33 mouse cellular contexts compared by ENCODE assay signal in genomic region chr17:56981049-56981448, GRCm38 (mm10). TPM values are rescaled to one million over a fixed set of nuclear protein-coding genes. Genes with fewer than 3 reads are reported as not detected.
DNase-seq lines count a peak whose midpoint lies in the region; ATAC-seq and TF ChIP-seq lines count a peak whose summit lies in the region.
"Had no signal": no experiment of that assay in that cellular context is flagged by ENCODE, and none has a peak within 500 bp of the region (broad histone marks: within the 10 kb centered on the region; RNA-seq: fewer than 3 reads in every experiment).

No protein-coding gene starts in this region.

- no peak overlapping the region for H3K9ac ChIP-seq in stomach, postnatal 0 days (ENCODE audit: low read length)
- H3K9ac ChIP-seq: embryonic facial prominence, embryonic 12.5 days; embryonic facial prominence, embryonic 15.5 days; forebrain, embryonic 13.5 days; forebrain, postnatal 0 days; hindbrain, embryonic 13.5 days had no signal

- H3K36me3 ChIP-seq in heart, embryonic 10.5 days = no peaks in the 10 kb centered on the region
- H3K36me3 ChIP-seq in stomach, postnatal 0 days (ENCODE audit: control insufficient read depth, insufficient read depth, low read length) = no peaks in the 10 kb centered on the region
- H3K36me3 ChIP-seq: embryonic facial prominence, embryonic 12.5 days; embryonic facial prominence, embryonic 15.5 days; hindbrain, embryonic 10.5 days; hindbrain, embryonic 13.5 days had no signal

- TF ChIP-seq EP300 in stomach, postnatal 0 days (optimal IDR thresholded peaks at IDR 0.05) = no peak

- no peak overlapping the region for H3K4me3 ChIP-seq in heart, embryonic 10.5 days
- 0 out of 2 replicates have a peak overlapping the region, but pooled peaks have one; percentile 1 for H3K4me3 ChIP-seq in stomach, postnatal 0 days (ENCODE audit: low read depth, low read length)
- H3K4me3 ChIP-seq: embryonic facial prominence, embryonic 12.5 days; embryonic facial prominence, embryonic 15.5 days; forebrain, embryonic 13.5 days; gastrocnemius, adult 2 months; hindbrain, embryonic 10.5 days; hindbrain, embryonic 13.5 days had no signal

- H3K9me3 ChIP-seq in heart, embryonic 10.5 days = no peaks in the 10 kb centered on the region
- H3K9me3 ChIP-seq in stomach, postnatal 0 days (ENCODE audit: control insufficient read depth, low read length) = no peaks in the 10 kb centered on the region
- H3K9me3 ChIP-seq: embryonic facial prominence, embryonic 12.5 days; embryonic facial prominence, embryonic 15.5 days; forebrain, embryonic 13.5 days; hindbrain, embryonic 10.5 days; hindbrain, embryonic 13.5 days had no signal

- TF ChIP-seq CTCF in stomach, postnatal 0 days (IDR thresholded peaks at IDR 0.05; ENCODE audit: low read depth) = no peak

- no peaks in the 10 kb centered on the region for H3K4me1 ChIP-seq in heart, embryonic 10.5 days
- no peaks in the 10 kb centered on the region for H3K4me1 ChIP-seq in stomach, postnatal 0 days (replicated peaks; ENCODE audit: control insufficient read depth, insufficient read depth)
- H3K4me1 ChIP-seq: embryonic facial prominence, embryonic 12.5 days; embryonic facial prominence, embryonic 15.5 days; forebrain, embryonic 13.5 days; hindbrain, embryonic 10.5 days; hindbrain, embryonic 13.5 days had no signal

- peak; percentile 69 for ATAC-seq in stomach, postnatal 0 days (ENCODE audit: low FRiP score, low TSS enrichment)
- ATAC-seq: activated CD4-positive, CD25-positive, alpha-beta regulatory T cell, adult 4 months; forebrain, embryonic 13.5 days; forebrain, postnatal 0 days; hindbrain, postnatal 0 days; inflammation-experienced regulatory T-cells, adult 6 months had no signal

- WGBS in heart, embryonic 10.5 days = 71% methylated on average over 7 of the region's 7 CpGs
- WGBS in large intestine, adult 2 months = 20% methylated on average over 7 of the region's 7 CpGs
- WGBS in stomach, postnatal 0 days = 50% methylated on average over 7 of the region's 7 CpGs

- H3K27ac ChIP-seq in heart, embryonic 10.5 days = no peak overlapping the region
- H3K27ac ChIP-seq in stomach, postnatal 0 days (replicated peaks) = no peak overlapping the region
- H3K27ac ChIP-seq: embryonic facial prominence, embryonic 12.5 days; forebrain, embryonic 13.5 days; gastrocnemius, adult 2 months; hindbrain, embryonic 10.5 days; hindbrain, embryonic 13.5 days; hindbrain, postnatal 0 days had no signal

- H3K27me3 ChIP-seq in heart, embryonic 10.5 days (ENCODE audit: insufficient read depth, poor library complexity, severe bottlenecking) = no peaks in the 10 kb centered on the region
- H3K27me3 ChIP-seq in stomach, postnatal 0 days (ENCODE audit: control insufficient read depth, insufficient read depth, low read length) = no peaks in the 10 kb centered on the region
- H3K27me3 ChIP-seq: embryonic facial prominence, embryonic 12.5 days; embryonic facial prominence, embryonic 15.5 days; forebrain, embryonic 13.5 days; hindbrain, embryonic 13.5 days had no signal

- DNase-seq in adrenal gland, postnatal 14 days = peak; percentile 1
- no peak for DNase-seq in adrenal gland, adult 8-10 months
- DNase-seq in heart, embryonic 10.5 days (ENCODE audit: low spot score) = peak; percentile 39
- DNase-seq in heart, postnatal 36 days = no peak
- DNase-seq in large intestine, adult 2 months (ENCODE audit: low read depth, low spot score) = peak; percentile 85
- DNase-seq in stomach, postnatal 0 days (ENCODE audit: low spot score) = peak; percentile 27
- DNase-seq in layer of hippocampus, postnatal 36 days = no peak
- no peak for DNase-seq in right cerebral cortex, adult 2 months (ENCODE audit: low spot score in 2 of 2)
- DNase-seq: adrenal gland, postnatal 10 days; cerebellum, adult 11 months; cerebellum, adult 2 months; cerebellum, adult 9-11 months; cerebellum, postnatal 25 days; forebrain, postnatal 0 days; gastrocnemius, adult 2 months; gastrocnemius, postnatal 14 days; heart, adult 18-20 months had no signal

- intact Hi-C loops in heart, postnatal 36 days (cut with DNase I) = no loop called here

- no peak overlapping the region for H3K4me2 ChIP-seq in stomach, postnatal 0 days (replicated peaks; ENCODE audit: low read depth)
- H3K4me2 ChIP-seq: embryonic facial prominence, embryonic 12.5 days; embryonic facial prominence, embryonic 15.5 days; forebrain, embryonic 13.5 days; heart, embryonic 11.5 days; hindbrain, embryonic 13.5 days had no signal

RNA-seq across cellular contexts. Expression of gene Acer1, which starts 0.9 kb away (rescaled TPM):
- total RNA-seq in adrenal gland, postnatal 14 days (2021) = not detected in 2 replicates
- under 1 TPM in 2 of 4 experiments, not detected in 2; 0.20 to 0.24 TPM for total RNA-seq in adrenal gland, adult 8-10 months (2022)
- polyA plus RNA-seq in heart, embryonic 10.5 days (2016; fragmentation: Nextera tagmentation; extraction: Ambion mirVana) = not detected in 2 replicates
- not detected for total RNA-seq in heart, postnatal 36 days (2021)
- 13.3 and 19.9 TPM in 2 replicates for polyA plus RNA-seq in large intestine, adult 2 months (2012; rRNA removed)
- 13.5 and 15.8 TPM in 2 replicates for polyA plus RNA-seq in stomach, postnatal 0 days (2015; fragmentation: Nextera tagmentation; extraction: Ambion mirVana)
- not detected for total RNA-seq in layer of hippocampus, postnatal 36 days (2021)
- total RNA-seq: adrenal gland, postnatal 10 days; common myeloid progenitor, adult 5-6 weeks; forebrain, postnatal 0 days; gastrocnemius, adult 2 months; gastrocnemius, postnatal 14 days; gastrocnemius, postnatal 4 days; heart, adult 18-20 months; heart, postnatal 25 days; hindbrain, postnatal 0 days had no signal
- polyA plus RNA-seq: activated CD4-positive, CD25-positive, alpha-beta regulatory T cell, adult 4 months; cerebellum, adult 2 months; embryonic facial prominence, embryonic 12.5 days; forebrain, embryonic 13.5 days; forebrain, postnatal 0 days; frontal cortex, adult 2 months; heart, embryonic 11.5 days; heart, postnatal 0 days; hindbrain, embryonic 10.5 days; hindbrain, embryonic 13.5 days; hindbrain, postnatal 0 days; inflammation-experienced regulatory T-cells, adult 6 months had no signal

RNA-seq across cellular contexts. Expression of gene Clpp, which starts 9.1 kb away (rescaled TPM):
- total RNA-seq in adrenal gland, postnatal 14 days (2021) = 106 and 107 TPM in 2 replicates
- total RNA-seq in adrenal gland, adult 8-10 months (2022) = 100 to 1,000 TPM; 112 to 127 (median 116) TPM
- 144 and 165 TPM in 2 replicates for polyA plus RNA-seq in heart, embryonic 10.5 days (2016; fragmentation: Nextera tagmentation; extraction: Ambion mirVana)
- 10 to 100 TPM; 79.5 to 80.4 TPM for total RNA-seq in heart, postnatal 36 days (2021)
- polyA plus RNA-seq in large intestine, adult 2 months (2012; rRNA removed) = 124 and 128 TPM in 2 replicates
- 87.0 and 88.6 TPM in 2 replicates for polyA plus RNA-seq in stomach, postnatal 0 days (2015; fragmentation: Nextera tagmentation; extraction: Ambion mirVana)
- total RNA-seq in layer of hippocampus, postnatal 36 days (2021) = 10 to 100 TPM; 67.4 to 70.4 TPM

RNA-seq across cellular contexts. Expression of gene Alkbh7, which starts 16.1 kb away (rescaled TPM):
- total RNA-seq in adrenal gland, postnatal 14 days (2021) = 65.6 and 67.0 TPM in 2 replicates
- 10 to 100 TPM; 69.8 to 87.3 (median 77.2) TPM for total RNA-seq in adrenal gland, adult 8-10 months (2022)
- 49.6 and 59.7 TPM in 2 replicates for polyA plus RNA-seq in heart, embryonic 10.5 days (2016; fragmentation: Nextera tagmentation; extraction: Ambion mirVana)
- 10 to 100 TPM; 67.5 to 69.9 TPM for total RNA-seq in heart, postnatal 36 days (2021)
- polyA plus RNA-seq in large intestine, adult 2 months (2012; rRNA removed) = 30.1 and 31.5 TPM in 2 replicates
- 28.7 and 32.5 TPM in 2 replicates for polyA plus RNA-seq in stomach, postnatal 0 days (2015; fragmentation: Nextera tagmentation; extraction: Ambion mirVana)
- total RNA-seq in layer of hippocampus, postnatal 36 days (2021) = 10 to 100 TPM; 20.1 to 26.4 TPM

RNA-seq across cellular contexts. Expression of gene Pspn, which starts 18.8 kb away (rescaled TPM):
- total RNA-seq in adrenal gland, postnatal 14 days (2021) = 1.1 TPM in 1 of 2 replicates, not detected in the other
- total RNA-seq in adrenal gland, adult 8-10 months (2022) = 1 to 10 TPM in 2 of 4 experiments, not detected in 2; 2.1 to 2.8 TPM
- 0.53 TPM in 1 of 2 replicates, not detected in the other for polyA plus RNA-seq in heart, embryonic 10.5 days (2016; fragmentation: Nextera tagmentation; extraction: Ambion mirVana)
- total RNA-seq in heart, postnatal 36 days (2021) = not detected
- not detected in 2 replicates for polyA plus RNA-seq in large intestine, adult 2 months (2012; rRNA removed)
- not detected in 2 replicates for polyA plus RNA-seq in stomach, postnatal 0 days (2015; fragmentation: Nextera tagmentation; extraction: Ambion mirVana)
- total RNA-seq in layer of hippocampus, postnatal 36 days (2021) = not detected
- total RNA-seq: common myeloid progenitor, adult 5-6 weeks; ES-E14; forebrain, postnatal 0 days; gastrocnemius, adult 2 months; gastrocnemius, postnatal 14 days; gastrocnemius, postnatal 4 days; heart, adult 18-20 months; heart, postnatal 25 days; hindbrain, postnatal 0 days had no signal
- polyA plus RNA-seq: activated CD4-positive, CD25-positive, alpha-beta regulatory T cell, adult 4 months; cerebellum, adult 2 months; embryonic facial prominence, embryonic 12.5 days; embryonic facial prominence, embryonic 15.5 days; forebrain, embryonic 13.5 days; forebrain, postnatal 0 days; heart, embryonic 14.5 days; hindbrain, embryonic 10.5 days; hindbrain, postnatal 0 days had no signal

RNA-seq across cellular contexts. Expression of gene Gtf2f1, which starts 30.0 kb away (rescaled TPM):
- 53.7 and 63.7 TPM in 2 replicates for total RNA-seq in adrenal gland, postnatal 14 days (2021)
- total RNA-seq in adrenal gland, adult 8-10 months (2022) = 10 to 100 TPM; 45.6 to 68.2 (median 54.2) TPM
- polyA plus RNA-seq in heart, embryonic 10.5 days (2016; fragmentation: Nextera tagmentation; extraction: Ambion mirVana) = 39.4 and 56.0 TPM in 2 replicates
- 10 to 100 TPM; 18.9 to 19.1 TPM for total RNA-seq in heart, postnatal 36 days (2021)
- 37.4 and 43.8 TPM in 2 replicates for polyA plus RNA-seq in large intestine, adult 2 months (2012; rRNA removed)
- 36.9 and 37.3 TPM in 2 replicates for polyA plus RNA-seq in stomach, postnatal 0 days (2015; fragmentation: Nextera tagmentation; extraction: Ambion mirVana)
- total RNA-seq in layer of hippocampus, postnatal 36 days (2021) = 10 to 100 TPM; 54.5 to 59.1 TPM

Comparison
In these comparisons a context has a peak if more than half of its experiments do, and no peak if none do; other contexts are left out.
1. DNase-seq: peak in adrenal gland, postnatal 14 days (single experiment), heart, embryonic 10.5 days (single experiment), large intestine, adult 2 months (single experiment) and stomach, postnatal 0 days (single experiment); none in adrenal gland, adult 8-10 months (single experiment), heart, postnatal 36 days (0 of 2), layer of hippocampus, postnatal 36 days (0 of 2) and right cerebral cortex, adult 2 months (0 of 2).